Mouse (Mus musculus): Measurements from ENCODE around the gene Foxred1. TPM values are rescaled to one million over a fixed set of nuclear protein-coding genes. Genes with fewer than 3 reads are reported as not detected.

Foxred1 gene
- polyA plus RNA-seq, 1 experiment from 2014 or later: 42.8 TPM

- H3K4me2 ChIP-seq (replicated peaks): peak overlapping the region; percentile 88
- no peaks in the 10 kb centered on the region for H3K27me3 ChIP-seq
- H3K4me3 ChIP-seq: peak overlapping the region; percentile 74
- no peaks in the 10 kb centered on the region for H3K9me3 ChIP-seq
- H3K9ac ChIP-seq (replicated peaks): peak overlapping the region; percentile 67
- WGBS: 38% methylated on average over 26 of the region's 26 CpGs
- peak overlapping the region; percentile 70; the same call in 1 of the 2 replicates for H3K27ac ChIP-seq (replicated peaks)
- H3K4me1 ChIP-seq: peaks cover 18% of the 10 kb centered on the region
- no peak for ATAC-seq (replicated peaks)
- peaks cover 41% of the 10 kb centered on the region for H3K36me3 ChIP-seq
These were observed 987 bp upstream of the Foxred1 start for GRCm38 (mm10) chr9:35211573-35212511.

GRCm38 (mm10) chr9:35204421-35204820 is 6.4 kb downstream of the Foxred1 start:
- no peaks in the 10 kb centered on the region for H3K9me3 ChIP-seq
- no peak for ATAC-seq (replicated peaks)
- no peak overlapping the region for H3K4me2 ChIP-seq (replicated peaks)
- peaks cover 25% of the 10 kb centered on the region for H3K36me3 ChIP-seq
- no peak overlapping the region for H3K9ac ChIP-seq (replicated peaks)
- H3K27ac ChIP-seq (replicated peaks): no peak overlapping the region
- H3K4me1 ChIP-seq: peaks cover 14% of the 10 kb centered on the region
- WGBS: 98% methylated on average over 2 of the region's 2 CpGs
- H3K4me3 ChIP-seq: no peak overlapping the region
- no peaks in the 10 kb centered on the region for H3K27me3 ChIP-seq

- Histone ChIP-seq H3K4me1 (peaks cover 16% of the 10 kb centered on the region), H3K27me3 (no peaks in the 10 kb centered on the region), H3K36me3 (peaks cover 25% of the 10 kb centered on the region), H3K27ac (replicated peaks) (no peak overlapping the region), H3K4me3 (no peak overlapping the region), H3K9ac (replicated peaks) (no peak overlapping the region), H3K9me3 (no peaks in the 10 kb centered on the region), H3K4me2 (replicated peaks) (no peak overlapping the region)
- no peak for ATAC-seq (replicated peaks)
- 74% methylated on average over 3 of the region's 3 CpGs for WGBS
These were observed 7.3 kb downstream of the Foxred1 start for GRCm38 (mm10) chr9:35203536-35203935.

GRCm38 (mm10) chr9:35200529-35201060 is 10.3 kb downstream of the Foxred1 start:
- Histone ChIP-seq H3K36me3 (peaks cover 10% of the 10 kb centered on the region; the same call in 1 of the 2 replicates), H3K27ac (replicated peaks) (no peak overlapping the region), H3K9ac (replicated peaks) (no peak overlapping the region), H3K4me3 (peak overlapping the region; percentile 64), H3K4me2 (replicated peaks) (peak overlapping the region; percentile 86), H3K9me3 (no peaks in the 10 kb centered on the region), H3K4me1 (peaks cover 16% of the 10 kb centered on the region), H3K27me3 (no peaks in the 10 kb centered on the region)
- 64% methylated on average over 9 of the region's 9 CpGs for WGBS
- no peak for ATAC-seq (replicated peaks)

- 0% methylated on average over 42 of the region's 44 CpGs for WGBS
These were observed 10.9 kb downstream of the Foxred1 start, which contains the start of the genes Srpr and Tirap for GRCm38 (mm10) chr9:35199772-35200471. Gene Srpr (plus strand): TSS chr9:35200175. Gene Tirap (minus strand): TSS chr9:35200291.

GRCm38 (mm10) chr9:35198945-35199771 is 11.7 kb downstream of the Foxred1 start:
- Histone ChIP-seq H3K9me3 (no peaks in the 10 kb centered on the region), H3K27me3 (no peaks in the 10 kb centered on the region), H3K4me1 (peaks cover 16% of the 10 kb centered on the region), H3K27ac (replicated peaks) (peak overlapping the region; percentile 32; the same call in 1 of the 2 replicates), H3K4me2 (replicated peaks) (peak overlapping the region; percentile 86), H3K4me3 (peak overlapping the region; percentile 64), H3K36me3 (no peaks in the 10 kb centered on the region), H3K9ac (replicated peaks) (peak overlapping the region; percentile 68)
- 24% methylated on average over 18 of the region's 18 CpGs for WGBS
- ATAC-seq (replicated peaks): peak; percentile 53

More at GRCm38 (mm10) chr9:35199772-35200471, 10.9 kb downstream of the Foxred1 start, which contains the start of the genes Srpr and Tirap:
- Histone ChIP-seq H3K4me1 (peaks cover 16% of the 10 kb centered on the region), H3K4me3 (peak within 1 kb of the TSS; percentile 64), H3K27me3 (no peaks in the 10 kb centered on the region), H3K9ac (replicated peaks) (peak within 1 kb of the TSS; percentile 68), H3K4me2 (replicated peaks) (peak within 1 kb of the TSS; percentile 86), H3K36me3 (0 out of 2 replicates have a peak, but pooled peaks cover 3% of the 10 kb centered on the region), H3K27ac (replicated peaks) (peak within 1 kb of the TSS; percentile 32; the same call in 1 of the 2 replicates), H3K9me3 (no peaks in the 10 kb centered on the region)
- peak; percentile 92 for ATAC-seq (replicated peaks)

- H3K27me3 ChIP-seq: no peaks in the 10 kb centered on the region
- no peaks in the 10 kb centered on the region for H3K9me3 ChIP-seq
- H3K9ac ChIP-seq (replicated peaks): no peak overlapping the region
- no peak overlapping the region for H3K4me3 ChIP-seq
- 76% methylated on average over 10 of the region's 10 CpGs for WGBS
- no peak overlapping the region for H3K27ac ChIP-seq (replicated peaks)
- no peaks in the 10 kb centered on the region for H3K36me3 ChIP-seq
- no peak for ATAC-seq (replicated peaks)
- peaks cover 16% of the 10 kb centered on the region for H3K4me1 ChIP-seq
- no peak overlapping the region for H3K4me2 ChIP-seq (replicated peaks)
These were observed 12.5 kb downstream of the Foxred1 start for GRCm38 (mm10) chr9:35198351-35198750.

GRCm38 (mm10) chr9:35197625-35198024 is 13.2 kb downstream of the Foxred1 start:
- Histone ChIP-seq H3K4me2 (replicated peaks) (no peak overlapping the region), H3K9ac (replicated peaks) (no peak overlapping the region), H3K4me3 (no peak overlapping the region), H3K9me3 (no peaks in the 10 kb centered on the region), H3K36me3 (no peaks in the 10 kb centered on the region), H3K4me1 (peaks cover 16% of the 10 kb centered on the region), H3K27me3 (no peaks in the 10 kb centered on the region), H3K27ac (replicated peaks) (no peak overlapping the region)
- no peak for ATAC-seq (replicated peaks)
- 92% methylated on average over 3 of the region's 3 CpGs for WGBS

- H3K9me3 ChIP-seq: no peaks in the 10 kb centered on the region
- H3K9ac ChIP-seq (replicated peaks): no peak overlapping the region
- H3K4me1 ChIP-seq: peaks cover 3% of the 10 kb centered on the region
- no peak for ATAC-seq (replicated peaks)
- WGBS: 96% methylated on average over 3 of the region's 3 CpGs
- H3K27ac ChIP-seq (replicated peaks): no peak overlapping the region
- H3K27me3 ChIP-seq: no peaks in the 10 kb centered on the region
- no peak overlapping the region for H3K4me2 ChIP-seq (replicated peaks)
- no peaks in the 10 kb centered on the region for H3K36me3 ChIP-seq
- H3K4me3 ChIP-seq: no peak overlapping the region
These were observed 16.8 kb downstream of the Foxred1 start for GRCm38 (mm10) chr9:35194048-35194447.

- no peaks in the 10 kb centered on the region for H3K9me3 ChIP-seq
- H3K27ac ChIP-seq (replicated peaks): no peak overlapping the region
- no peak for ATAC-seq (replicated peaks)
- no peaks in the 10 kb centered on the region for H3K27me3 ChIP-seq
- H3K4me2 ChIP-seq (replicated peaks): no peak overlapping the region
- no peaks in the 10 kb centered on the region for H3K36me3 ChIP-seq
- H3K4me3 ChIP-seq: no peak overlapping the region
- peaks cover 10% of the 10 kb centered on the region for H3K4me1 ChIP-seq
- 85% methylated on average over 11 of the region's 11 CpGs for WGBS
- H3K9ac ChIP-seq (replicated peaks): no peak overlapping the region
These were observed 17.8 kb downstream of the Foxred1 start for GRCm38 (mm10) chr9:35192983-35193542.

- Histone ChIP-seq H3K27ac (replicated peaks) (no peak overlapping the region; the same call in 1 of the 2 replicates), H3K4me2 (replicated peaks) (peak overlapping the region; percentile 4; the same call in 1 of the 2 replicates)
- 55% methylated on average over 22 of the region's 22 CpGs for WGBS
These were observed 22.2 kb downstream of the Foxred1 start for GRCm38 (mm10) chr9:35188700-35189099.

More at GRCm38 (mm10) chr9:35188700-35189099, 22.2 kb downstream of the Foxred1 start:
- Histone ChIP-seq H3K4me3 (no peak overlapping the region), H3K27me3 (no peaks in the 10 kb centered on the region), H3K4me1 (peaks cover 10% of the 10 kb centered on the region), H3K9ac (replicated peaks) (no peak overlapping the region), H3K36me3 (no peaks in the 10 kb centered on the region), H3K9me3 (no peaks in the 10 kb centered on the region)
- ATAC-seq (replicated peaks): peak; percentile 68
